Mouse (Mus musculus) liver, embryonic 14.5 days (tissue): Measurements from ENCODE around the gene Iqgap3. TPM values are rescaled to one million over a fixed set of nuclear protein-coding genes. Genes with fewer than 3 reads are reported as not detected.

Experiments
- ATAC-seq: fragments of 200-750 bp; cut with Nextera tagmentation; 2 replicates; pipeline ENCODE4 v1.8.0; 2017; ENCODE audit warnings: moderate number of reproducible peaks, mild to moderate bottlenecking, moderate library complexity; ENCODE audit not compliant: insufficient read depth
- DNase-seq, 3 experiments: peaks; one replicate each; pipeline ENCODE4 v3.0.0-alpha.2; 2012 to 2013; ENCODE audit warnings: low read depth in 3 of 3, low spot score in 3 of 3
- H3K27ac ChIP-seq: fragments of 300-500 bp; sonication (generic); 2 replicates; pipeline ENCODE4 v1.5.1; 2014; ENCODE audit warnings: moderate library complexity, mild to moderate bottlenecking, control low read depth, inconsistent platforms
- H3K27me3 ChIP-seq: fragments of 300-500 bp; sonication (generic); 2 replicates; pipeline ENCODE4 v1.6.1; 2014; ENCODE audit warnings: mild to moderate bottlenecking, low read length, moderate library complexity; ENCODE audit not compliant: control insufficient read depth, insufficient read depth
- H3K36me3 ChIP-seq: fragments of 300-500 bp; sonication (generic); replicated peaks from 2 replicates; pipeline ENCODE4 v1.6.1; 2014; ENCODE audit warnings: low read depth; ENCODE audit not compliant: control insufficient read depth, insufficient read depth
- H3K4me1 ChIP-seq, 2 experiments: fragments of 200-500 bp in 1 of 2; fragments of 300-500 bp in 1 of 2; sonication (generic) in 1 of 2; replicated peaks; 2 replicates each; pipeline ENCODE4 v1.6.1; 2012 to 2014; ENCODE audit warnings: antibody characterized with exemption in 1 of 2, inconsistent platforms in 1 of 2, low read length in 1 of 2; ENCODE audit not compliant: control insufficient read depth in 2 of 2, insufficient read depth in 2 of 2
- H3K4me2 ChIP-seq: fragments of 300-500 bp; sonication (generic); 2 replicates; pipeline ENCODE4 v1.6.1; 2014; ENCODE audit warnings: low read depth, mild to moderate bottlenecking, control low read depth, moderate library complexity
- H3K4me3 ChIP-seq, 2 experiments: fragments of 200-500 bp in 1 of 2; fragments of 300-500 bp in 1 of 2; sonication (generic) in 1 of 2; 2 replicates each; pipeline ENCODE4 v1.5.1; 2012 to 2014; ENCODE audit warnings: low read depth in 2 of 2, low read length in 2 of 2, mild to moderate bottlenecking in 2 of 2, control low read depth in 1 of 2, inconsistent platforms in 1 of 2, moderate library complexity in 1 of 2; ENCODE audit not compliant: insufficient read depth in 1 of 2
- H3K9ac ChIP-seq: fragments of 300-500 bp; sonication (generic); replicated peaks from 2 replicates; pipeline ENCODE4 v1.6.1; 2014; ENCODE audit warnings: mild to moderate bottlenecking, control low read depth, moderate library complexity
- H3K9me3 ChIP-seq: fragments of 300-500 bp; sonication (generic); 2 replicates; pipeline ENCODE4 v1.6.1; 2016; ENCODE audit warnings: low read length, mixed read lengths; ENCODE audit not compliant: control insufficient read depth
- CTCF ChIP-seq: IDR thresholded peaks from 2 replicates; pipeline ENCODE4 v1.5.1; 2016; ENCODE audit warnings: antibody characterized with exemption, low read depth, control low read depth
- EP300 ChIP-seq: IDR thresholded peaks from 2 replicates; pipeline ENCODE4 v1.6.1; 2016; ENCODE audit warnings: antibody characterized with exemption, low read depth
- WGBS: fragments of 180-500 bp; shearing (Covaris S2); extraction: QIAGEN DNeasy Blood & Tissue Kit; methylation state at CpG from one replicate; pipeline ENCODE4 v1.1.7; 2014; ENCODE audit not compliant: insufficient replicate concordance; 5-methylcytosine and 5-hydroxymethylcytosine counted together
- polyA plus RNA-seq, 2 experiments: library from polyadenylated mRNA; depleted of rRNA in 1 of 2; stranded (reverse) in 1 of 2; unstranded in 1 of 2; fragments of >200 nt; fragmentation: Nextera tagmentation in 1 of 2; extraction: Ambion mirVana in 1 of 2; gene quantifications; 2 replicates each; pipeline versions ENCODE4 v1.2.1 to v1.2.3; 2012 to 2014

Gene Iqgap3
- polyA plus RNA-seq, 2 experiments = 6.7 to 8.8 TPM

- 39% methylated on average over 3 of the region's 3 CpGs for WGBS
- no peak for TF ChIP-seq EP300
- TF ChIP-seq CTCF = no peak
- no peaks in the 10 kb centered on the region for H3K9me3 ChIP-seq
- no peaks in the 10 kb centered on the region for H3K27me3 ChIP-seq
- DNase-seq (no peak), ATAC-seq (no peak)
- no peak overlapping the region for H3K4me2 ChIP-seq
- no peak overlapping the region for H3K4me3 ChIP-seq
- H3K9ac ChIP-seq = no peak overlapping the region
- H3K36me3 ChIP-seq = no peaks in the 10 kb centered on the region
- no peak overlapping the region for H3K27ac ChIP-seq
- no peaks in the 10 kb centered on the region for H3K4me1 ChIP-seq
These were observed 45.9 kb downstream of the Iqgap3 start for GRCm38 (mm10) chr3:88127636-88128035.

- H3K9me3 ChIP-seq = no peaks in the 10 kb centered on the region
- H3K36me3 ChIP-seq = no peaks in the 10 kb centered on the region
- H3K4me2 ChIP-seq = no peak overlapping the region
- no peak for DNase-seq
- 57% methylated on average over 5 of the region's 5 CpGs for WGBS
- no peak overlapping the region for H3K9ac ChIP-seq
- TF ChIP-seq CTCF = no peak
- no peak for TF ChIP-seq EP300
- H3K4me3 ChIP-seq = no peak overlapping the region
- no peaks in the 10 kb centered on the region for H3K27me3 ChIP-seq
- no peaks in the 10 kb centered on the region for H3K4me1 ChIP-seq
- ATAC-seq = no peak
- H3K27ac ChIP-seq = no peak overlapping the region
These were observed 46.3 kb downstream of the Iqgap3 start for GRCm38 (mm10) chr3:88128056-88128455.

- 44% methylated on average over 4 of the region's 4 CpGs for WGBS
- DNase-seq = no peak
- TF ChIP-seq CTCF = no peak
- TF ChIP-seq EP300 = no peak
These were observed 47.2 kb downstream of the Iqgap3 start for GRCm38 (mm10) chr3:88129006-88129405.

GRCm38 (mm10) chr3:88131071-88131470 lies 49.3 kb downstream of the Iqgap3 start:
- H3K36me3 ChIP-seq = no peaks in the 10 kb centered on the region
- H3K9me3 ChIP-seq = no peaks in the 10 kb centered on the region
- ATAC-seq (no peak), DNase-seq (no peak)
- H3K27me3 ChIP-seq = no peaks in the 10 kb centered on the region
- no peak for TF ChIP-seq CTCF
- TF ChIP-seq EP300 = no peak
- no peak overlapping the region for H3K9ac ChIP-seq
- no peak overlapping the region for H3K4me3 ChIP-seq
- H3K4me2 ChIP-seq = no peak overlapping the region
- no peak overlapping the region for H3K27ac ChIP-seq
- H3K4me1 ChIP-seq = 0 out of 4 replicates have a peak, but pooled peaks cover 0 to 2% of the 10 kb centered on the region in 2 experiments
- WGBS = 81% methylated on average over 3 of the region's 3 CpGs

More at GRCm38 (mm10) chr3:88129006-88129405, 47.2 kb downstream of the Iqgap3 start:
- Histone ChIP-seq H3K27me3 (no peaks in the 10 kb centered on the region), H3K4me2 (no peak overlapping the region), H3K36me3 (no peaks in the 10 kb centered on the region), H3K4me1 (0 out of 4 replicates have a peak, but pooled peaks cover 0 to 2% of the 10 kb centered on the region in 2 experiments), H3K9ac (no peak overlapping the region), H3K4me3 (no peak overlapping the region), H3K27ac (no peak overlapping the region), H3K9me3 (no peaks in the 10 kb centered on the region)
- no peak for ATAC-seq

- TF ChIP-seq CTCF (no peak), EP300 (no peak)
- no peak for DNase-seq
- Histone ChIP-seq H3K27ac (no peak overlapping the region), H3K9ac (no peak overlapping the region), H3K4me3 (no peak overlapping the region), H3K36me3 (no peaks in the 10 kb centered on the region), H3K4me1 (0 out of 4 replicates have a peak, but pooled peaks cover 0 to 2% of the 10 kb centered on the region in 2 experiments), H3K4me2 (no peak overlapping the region), H3K27me3 (no peaks in the 10 kb centered on the region), H3K9me3 (no peaks in the 10 kb centered on the region)
- no peak for ATAC-seq
- WGBS = 51% methylated on average over 2 of the region's 2 CpGs
These were observed 50.7 kb downstream of the Iqgap3 start for GRCm38 (mm10) chr3:88132492-88132891.
